Mouse (Mus musculus): Measurements from ENCODE around the gene Ndufaf2.

DNA sequence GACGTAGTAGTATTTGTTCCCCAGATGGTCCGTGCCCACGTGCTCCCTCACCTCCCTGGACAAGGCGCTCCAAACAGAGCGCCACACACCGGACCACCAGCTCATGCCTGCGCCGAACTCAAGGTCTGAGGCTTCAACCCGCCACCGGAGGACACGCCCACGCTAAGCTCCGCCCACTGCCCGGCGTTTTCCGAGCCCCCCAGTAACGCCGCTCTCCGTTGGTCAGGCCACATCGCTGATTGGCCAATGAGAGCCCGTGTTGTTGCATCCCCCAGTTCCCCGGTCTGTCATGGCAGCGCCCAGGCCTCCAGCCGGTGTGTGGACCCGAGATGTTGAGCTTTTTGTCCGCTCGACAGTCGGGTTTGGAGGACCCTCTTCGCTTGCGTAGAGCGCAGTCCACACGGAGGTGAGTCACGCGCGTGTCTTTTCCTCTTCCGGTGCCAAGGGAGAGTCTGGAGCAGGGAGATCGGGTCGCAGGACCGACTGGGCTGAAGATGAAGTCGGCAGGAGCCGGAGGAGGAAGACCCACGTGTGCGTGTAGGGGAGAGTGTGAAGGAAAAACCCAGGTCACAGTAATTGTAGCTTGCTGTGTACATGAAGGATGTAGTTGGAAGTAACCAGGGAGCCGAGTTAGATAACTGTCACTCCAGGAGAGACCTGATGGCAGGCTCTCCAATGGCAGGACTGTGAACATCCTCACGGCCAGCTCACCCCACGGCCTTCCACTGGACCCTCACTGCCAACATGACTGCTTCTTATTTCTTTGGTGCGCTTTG lies at the start of gene Ndufaf2, which contains the start of gene Ercc8:
- TF ChIP-seq POLR2A (IDR thresholded peaks at IDR 0.05; ENCODE audit: low read depth, low read length): peak; percentile 91
- TF ChIP-seq JUN (IDR thresholded peaks at IDR 0.05; ENCODE audit: insufficient read depth, low read depth, low read length): no peak
- TF ChIP-seq CTCF (conservative IDR thresholded peaks at IDR 0.05 in 1 of 2, IDR thresholded peaks at IDR 0.05 in 1 of 2; ENCODE audit: low read depth in 2 of 2, low read length in 2 of 2): no peak
- TF ChIP-seq MAZ (IDR thresholded peaks at IDR 0.05; ENCODE audit: low read depth, low read length): peak; percentile 37; the same call in 1 of the 2 replicates
- TF ChIP-seq ZMIZ1 (IDR thresholded peaks at IDR 0.05; ENCODE audit: low read depth, low read length): peak; percentile 86
- 0 out of 2 replicates have a peak, but pooled peaks have one; percentile 1 for TF ChIP-seq USF1 (IDR thresholded peaks at IDR 0.05; ENCODE audit: low read depth, low read length)
- TF ChIP-seq JUND (conservative IDR thresholded peaks at IDR 0.05; ENCODE audit: low read depth, low read length): no peak

Data from CH12.LX (cell line).